Mouse (Mus musculus) T-helper 2 cell (primary cell): Measurements from ENCODE around the gene Olfr291.

ENCODE experiments used
- in situ Hi-C: fragments of 300-600 bp; cut with MboI, MseI; formaldehyde crosslinking; loops from one replicate; pipeline ENCODE4 v1.15.1; 2025; ENCODE audit warnings: high pct_unique_total_duplicates

The Olfr291 gene

DNA sequence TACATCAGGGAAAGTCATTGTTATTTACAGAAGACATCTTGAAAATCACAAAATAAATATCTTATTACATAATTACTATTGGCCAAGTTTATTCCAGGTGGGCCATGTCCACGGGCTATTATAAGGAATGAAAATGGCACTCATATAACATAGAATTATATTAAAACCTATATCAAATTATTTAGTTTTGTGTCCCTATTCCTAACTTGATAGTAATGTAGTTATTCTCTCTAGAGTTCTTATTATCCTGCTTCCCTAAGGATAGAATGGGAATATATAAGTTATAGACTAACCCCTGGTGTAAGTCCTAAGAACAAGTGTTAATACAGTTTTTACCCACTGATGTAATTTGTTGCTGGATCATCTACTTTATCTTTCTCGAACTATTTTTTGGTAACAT, at the start of gene Olfr291:
Gene Olfr291, plus strand, starts transcription at position 301 of the 400 bp plus-strand sequence.
- in situ Hi-C loops: no loop called here

GRCm38 (mm10) chr7:84805224-84805623, 48.1 kb upstream of the Olfr291 start:
- in situ Hi-C loops: no loop called here

GRCm38 (mm10) chr7:84806159-84806558, 47.2 kb upstream of the Olfr291 start:
- in situ Hi-C loops: no loop called here

DNA sequence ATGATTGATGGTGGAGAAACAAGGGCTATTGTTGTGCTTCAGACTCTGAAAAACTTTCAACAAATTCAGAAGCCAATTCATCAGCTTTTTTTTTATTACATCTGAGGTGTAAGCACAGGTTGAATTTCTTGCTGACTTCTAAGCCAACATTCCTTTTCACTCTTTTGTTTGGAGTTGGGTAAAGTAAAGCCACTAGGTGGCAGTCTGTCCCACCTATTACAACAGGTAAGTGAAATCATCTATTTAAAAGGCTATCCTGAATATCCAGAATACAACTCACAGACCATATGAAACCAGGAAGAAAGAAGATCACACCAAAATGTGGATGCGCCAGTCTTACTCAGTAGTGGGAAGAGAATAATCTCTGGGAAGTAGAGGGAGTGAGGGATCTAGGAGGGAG, 31.2 kb downstream of the Olfr291 start:
- in situ Hi-C loops: no loop called here
